Mouse (Mus musculus): ENCODE measurements around the gene Dapk1.
"Not testable (repeated sequence)": the region's sequence is repeated elsewhere in the genome, so short reads cannot be mapped to it uniquely, and the experiment has no call there.

Dapk1 gene

DNA sequence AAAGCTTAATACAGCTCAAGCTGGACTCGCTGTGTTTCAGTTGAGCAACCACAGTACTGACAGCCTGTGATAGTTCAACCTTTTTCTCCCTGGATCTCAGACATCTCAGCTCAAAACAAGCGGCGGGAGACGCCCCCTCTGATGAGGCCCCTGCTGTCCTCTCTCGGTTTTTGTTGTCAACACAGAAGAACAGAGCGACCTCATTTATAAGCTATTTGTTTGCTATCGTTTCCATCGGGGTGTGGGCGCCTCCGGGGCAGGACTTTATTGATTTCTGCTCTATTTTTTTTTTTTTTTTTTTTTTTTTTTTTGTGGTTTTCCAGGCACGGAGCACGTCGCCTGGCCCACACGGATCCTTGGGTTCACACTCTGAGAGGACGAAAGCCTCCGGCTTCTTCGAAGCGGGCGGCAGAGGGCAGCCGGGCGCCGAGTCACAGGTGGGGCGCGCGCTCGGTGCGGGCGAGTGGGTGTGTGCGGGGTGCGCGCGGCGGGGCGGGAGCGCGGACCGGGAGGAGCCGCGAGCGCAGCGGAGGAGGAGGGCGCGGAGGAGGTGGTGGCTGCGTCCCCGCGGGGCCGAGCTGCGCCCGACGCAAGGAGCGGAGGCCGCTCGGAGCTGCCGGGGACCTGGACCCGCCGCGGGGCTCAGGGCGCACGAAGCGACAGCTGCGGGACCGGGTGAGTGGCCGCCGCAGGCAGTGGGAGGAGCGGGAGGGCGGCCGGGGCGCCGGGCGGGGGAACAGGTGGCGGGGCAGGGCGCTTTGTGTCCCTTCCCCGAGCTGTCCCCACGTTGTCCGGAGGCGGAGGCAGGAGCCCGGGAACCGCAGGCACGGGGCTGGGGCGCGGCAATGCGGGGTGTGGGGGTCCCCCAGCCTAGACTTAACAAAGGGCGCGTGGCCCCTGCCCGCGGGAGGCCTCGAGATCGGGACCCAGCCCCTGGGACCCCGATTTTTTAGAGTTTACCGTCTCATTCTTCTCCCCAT, at the start of gene Dapk1:
Dapk1 (plus strand) TSS at position 512 of the 980 bp plus-strand sequence.
- peak; percentile 87 for DNase-seq

DNA sequence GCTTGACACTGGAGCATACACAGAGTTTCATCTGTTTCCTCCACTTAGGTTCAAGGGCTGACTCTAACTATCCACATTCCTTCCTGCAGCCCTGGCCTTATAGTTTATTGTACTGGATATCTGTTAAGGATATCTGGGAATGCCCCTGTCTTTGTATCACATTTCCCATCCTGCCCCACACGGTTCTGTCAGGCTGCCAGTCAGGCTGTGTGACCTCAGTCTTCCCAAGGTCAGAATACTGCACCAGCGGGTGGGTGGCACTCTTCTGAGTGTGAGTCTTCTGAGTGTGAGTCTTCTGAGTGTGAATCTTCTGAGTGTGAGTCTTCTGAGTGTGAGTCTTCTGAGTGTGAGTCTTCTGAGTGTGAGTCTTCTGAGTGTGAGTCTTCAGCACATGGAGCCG, 48.4 kb upstream of the Dapk1 start:
- no peak for DNase-seq

DNA sequence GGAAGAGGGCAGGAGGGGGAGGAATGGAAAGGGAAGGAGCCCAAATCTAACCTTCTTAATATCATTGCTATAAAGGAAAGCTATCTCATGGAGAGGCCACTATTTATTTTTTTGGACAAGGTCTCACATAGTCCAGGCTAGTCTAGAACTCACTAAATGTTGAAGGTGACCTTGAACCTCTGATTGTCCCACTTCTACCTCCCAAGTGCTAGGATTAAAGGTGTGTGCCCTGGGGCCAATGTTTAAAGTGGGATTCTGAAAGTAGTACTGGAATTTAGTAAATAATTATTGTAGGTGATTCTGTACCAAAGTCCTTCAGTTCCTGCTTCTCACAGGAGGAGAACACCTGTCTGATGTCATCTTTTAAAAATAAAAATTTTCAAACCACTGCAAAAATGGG, 45.3 kb upstream of the Dapk1 start:
- DNase-seq, result no peak

- no peak for DNase-seq
These were observed 44.8 kb upstream of the Dapk1 start for GRCm38 (mm10) chr13:60556911-60557310.

DNA sequence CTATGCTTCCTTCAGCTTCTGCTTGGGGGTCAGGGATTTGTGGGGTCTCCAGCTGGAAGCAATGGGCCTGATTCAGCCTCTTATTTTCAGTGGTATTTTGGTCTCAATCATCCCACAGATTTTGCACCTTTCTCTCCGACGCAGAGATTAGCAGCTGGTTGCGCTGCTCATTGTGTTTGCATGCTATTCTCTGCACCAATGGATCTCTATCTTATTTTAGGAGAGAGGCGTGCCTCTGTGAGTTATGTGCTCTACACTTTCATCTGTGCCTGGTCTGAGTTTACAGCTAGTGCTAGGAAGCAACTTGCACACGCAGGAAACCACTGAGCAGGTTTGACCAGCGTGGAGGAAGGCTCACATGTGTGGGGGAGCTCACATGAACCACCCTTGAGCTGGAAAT, 37.4 kb upstream of the Dapk1 start:
- no peak for DNase-seq

DNA sequence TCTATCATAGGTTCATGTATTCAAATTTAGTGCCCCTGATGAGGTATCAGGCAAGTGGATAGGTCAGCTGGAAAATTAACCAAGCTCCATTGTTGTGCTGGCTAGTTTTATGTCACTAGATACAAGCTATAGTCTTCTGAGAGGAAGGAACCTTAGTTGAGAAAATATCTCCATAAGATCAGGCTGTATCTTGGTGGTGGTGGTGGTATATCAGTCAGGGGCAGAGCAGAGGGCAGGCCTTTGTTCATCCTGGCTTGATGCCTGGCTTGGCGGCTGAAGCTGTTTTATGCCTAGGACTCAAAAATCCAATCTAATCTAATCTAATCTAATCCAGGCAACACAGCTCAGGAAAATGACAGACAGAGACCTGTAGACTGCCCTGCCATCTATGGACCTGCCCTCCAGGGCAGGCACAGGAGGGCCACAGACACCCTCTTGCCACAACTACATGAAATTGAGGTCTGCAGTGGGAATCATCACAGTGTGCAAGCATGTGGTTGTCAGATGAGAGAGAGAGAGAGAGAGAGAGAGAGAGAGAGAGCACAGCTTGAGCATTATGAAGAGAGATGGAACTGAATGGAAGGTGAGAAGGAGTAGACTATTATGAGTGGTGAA, 32.7 kb upstream of the Dapk1 start:
- no peak for DNase-seq

- no peak for DNase-seq
These were observed 32.2 kb upstream of the Dapk1 start for GRCm38 (mm10) chr13:60569549-60569941.

GRCm38 (mm10) chr13:60573541-60573940, 28.2 kb upstream of the Dapk1 start:
- DNase-seq, result no peak

- peak; percentile 6 for DNase-seq
These were observed 27.8 kb upstream of the Dapk1 start for GRCm38 (mm10) chr13:60573971-60574370.

DNA sequence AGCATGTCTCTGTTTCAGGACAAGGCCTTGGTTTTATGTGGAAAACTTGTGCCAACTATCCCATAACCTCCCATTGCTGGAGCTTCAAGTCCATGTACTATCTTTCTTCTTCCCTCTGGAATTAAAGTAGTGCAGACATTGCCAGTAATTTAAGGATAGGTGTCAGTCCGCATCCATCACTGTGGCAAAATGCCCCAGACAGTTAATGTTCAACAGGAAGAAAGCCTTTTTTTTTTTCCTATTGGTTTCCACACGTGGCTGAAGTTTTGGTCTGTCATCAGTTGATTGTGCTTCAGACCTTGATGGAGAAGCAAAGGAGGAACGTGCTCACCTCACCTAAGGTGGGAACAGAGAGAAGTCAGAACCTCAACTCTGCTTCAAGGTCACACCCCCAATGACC, 23.2 kb upstream of the Dapk1 start:
- no peak for DNase-seq

- no peak for DNase-seq
These were observed 6.9 kb upstream of the Dapk1 start for GRCm38 (mm10) chr13:60594866-60595265.

GRCm38 (mm10) chr13:60595519-60595918, 6.2 kb upstream of the Dapk1 start:
- no peak for DNase-seq

DNA sequence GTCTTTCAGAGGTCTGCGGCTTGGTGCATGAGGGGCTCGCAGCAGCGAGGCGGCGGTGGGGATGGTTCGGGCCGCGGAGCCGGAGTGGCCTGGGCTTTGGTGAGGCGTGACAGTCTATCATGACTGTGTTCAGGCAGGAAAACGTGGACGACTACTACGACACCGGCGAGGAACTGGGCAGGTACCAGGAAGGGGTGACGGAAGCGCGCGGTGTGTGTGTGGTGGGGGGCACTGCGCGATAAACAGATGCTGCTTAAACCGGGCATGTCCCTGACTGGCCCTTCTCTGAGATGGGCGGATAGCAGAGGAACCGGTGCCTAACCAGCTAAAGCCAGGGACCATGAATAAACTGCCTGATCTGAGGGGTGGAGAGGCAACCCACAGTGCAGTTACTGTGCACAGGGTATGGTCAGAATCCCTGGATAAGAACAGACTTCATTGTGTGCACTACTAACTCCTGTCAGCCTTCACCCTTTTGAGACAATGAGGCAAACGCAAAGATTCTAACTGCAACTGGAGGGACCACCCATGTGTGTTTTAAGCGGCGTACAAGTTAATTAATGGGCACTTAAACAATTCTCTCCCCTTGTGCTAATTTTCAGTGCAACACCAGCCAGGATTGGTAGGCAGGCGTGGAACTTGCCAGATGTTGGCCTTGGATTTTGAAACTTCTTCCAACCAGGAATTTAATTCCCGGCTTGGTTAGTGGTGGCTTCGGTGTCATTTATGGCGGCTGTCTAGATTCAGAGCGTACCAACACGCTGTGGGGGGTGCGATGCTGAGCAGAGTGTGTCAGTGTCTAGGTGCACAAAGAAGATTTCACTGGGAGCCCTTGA, 887 bp downstream of the Dapk1 start:
- peak; percentile 48 for DNase-seq

- DNase-seq, result no peak
These were observed 1.5 kb downstream of the Dapk1 start for GRCm38 (mm10) chr13:60603252-60603562.

GRCm38 (mm10) chr13:60607411-60607810, 5.7 kb downstream of the Dapk1 start:
- DNase-seq, result no peak

GRCm38 (mm10) chr13:60608411-60609046, 6.8 kb downstream of the Dapk1 start:
- no peak for DNase-seq

DNA sequence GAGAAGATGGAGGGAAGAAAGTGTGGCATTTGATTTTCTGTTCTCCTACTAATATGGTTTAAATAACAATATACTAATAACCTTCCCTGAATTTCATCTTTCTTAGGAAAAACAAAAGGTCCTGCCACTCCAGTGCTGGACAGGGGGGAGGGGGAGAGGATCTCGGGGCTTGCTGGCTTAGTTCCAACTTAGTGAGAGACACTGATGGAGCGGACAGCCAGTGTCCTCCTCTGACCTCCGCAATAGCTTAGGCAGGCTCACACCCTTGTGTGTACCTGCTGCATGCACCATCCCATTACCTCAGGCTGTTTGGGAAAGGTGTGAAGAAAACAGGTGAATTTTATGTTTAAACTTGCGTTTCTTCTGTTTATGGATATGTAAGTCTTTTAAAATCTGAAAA, 7.5 kb downstream of the Dapk1 start:
- DNase-seq, result no peak

DNA sequence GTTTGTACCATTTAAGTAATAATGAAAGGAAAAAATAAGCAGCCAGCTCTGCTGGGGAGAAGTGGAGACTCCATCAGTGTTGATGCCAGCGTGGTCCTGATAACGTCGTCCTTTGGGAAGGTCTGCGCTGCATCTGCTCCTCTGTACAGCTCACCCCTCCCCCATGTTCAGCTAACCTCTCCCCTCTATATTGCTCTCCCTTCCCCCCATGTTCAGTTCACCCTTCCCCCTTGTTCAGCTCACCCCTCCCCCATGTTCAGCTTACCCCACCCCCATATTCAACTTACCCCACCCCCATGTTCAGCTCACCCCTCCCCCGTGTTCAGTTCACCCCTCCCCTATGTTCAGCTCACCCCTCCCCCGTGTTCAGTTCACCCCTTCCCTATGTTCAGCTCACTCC, 8.8 kb downstream of the Dapk1 start:
- no peak for DNase-seq

DNA sequence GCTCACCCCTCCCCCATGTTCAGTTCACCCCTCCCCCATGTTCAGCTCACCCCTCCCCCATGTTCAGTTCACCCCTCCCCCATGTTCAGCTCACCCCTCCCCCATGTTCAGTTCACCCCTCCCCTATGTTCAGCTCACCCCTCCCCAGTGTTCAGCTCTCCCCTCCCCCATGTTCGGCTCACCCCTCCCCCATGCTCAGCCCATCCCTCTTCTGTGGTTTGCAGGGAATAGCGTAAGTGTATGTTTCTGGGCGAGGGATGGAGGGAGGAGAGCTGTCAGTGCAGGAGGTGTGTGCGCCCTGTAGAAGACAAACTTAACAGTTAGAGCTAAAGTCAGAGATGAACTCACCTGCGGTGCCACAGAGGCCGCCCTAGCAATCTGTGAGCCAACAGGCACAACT, 9.2 kb downstream of the Dapk1 start:
- not testable (repeated sequence) for DNase-seq

- no peak for DNase-seq
These were observed 10.4 kb downstream of the Dapk1 start for GRCm38 (mm10) chr13:60612160-60612559.

DNA sequence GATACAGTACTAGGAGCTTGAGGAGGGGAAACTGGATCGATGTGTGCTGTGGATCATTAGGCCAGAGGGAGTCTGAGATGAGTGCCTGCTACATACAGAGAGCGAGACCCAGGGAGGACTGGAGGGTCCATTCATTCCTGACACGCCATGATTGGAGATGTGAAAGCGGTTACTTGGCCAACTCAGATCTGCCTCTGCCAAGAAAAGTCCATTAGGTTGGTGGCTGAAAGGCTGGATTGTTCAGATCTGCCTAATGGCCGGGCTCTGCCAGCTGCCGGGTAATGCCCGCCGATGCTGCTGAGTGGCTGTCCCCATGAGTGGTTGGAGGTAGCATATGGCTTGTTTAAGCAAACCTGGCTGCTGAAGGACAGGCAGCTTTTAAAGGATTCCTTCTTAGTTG, 12.4 kb downstream of the Dapk1 start:
- DNase-seq, result no peak

DNA sequence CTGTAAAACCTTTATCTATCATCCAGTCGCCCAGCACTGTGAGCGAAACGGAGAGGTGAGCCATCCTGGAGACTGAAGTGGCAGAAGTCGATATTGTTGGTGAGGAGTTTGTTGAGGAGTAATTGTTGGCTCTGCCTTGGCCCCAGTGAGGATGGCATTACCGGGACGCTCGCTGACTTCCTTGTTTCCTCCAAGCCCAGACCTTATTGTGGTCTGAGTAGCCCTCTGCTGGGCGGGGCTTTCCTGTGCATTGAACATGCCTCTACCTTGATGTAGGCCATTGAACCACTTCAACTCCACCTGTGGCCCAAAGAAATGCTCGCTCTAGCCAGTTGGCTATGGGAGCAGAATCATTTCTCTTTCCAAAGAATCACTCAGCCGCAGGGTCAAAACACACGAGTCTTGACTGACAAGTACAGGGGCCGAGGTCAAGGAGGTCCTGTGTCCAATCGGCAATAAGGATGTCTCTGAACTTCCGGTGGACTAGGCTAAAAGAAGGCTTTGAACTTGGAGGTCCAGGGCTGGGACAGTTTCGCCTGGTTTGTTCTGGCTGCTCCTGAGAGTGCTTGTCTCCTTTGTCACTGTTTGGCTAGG, 13.4 kb downstream of the Dapk1 start:
- DNase-seq, result no peak

- DNase-seq, result no peak
These were observed 14.3 kb downstream of the Dapk1 start for GRCm38 (mm10) chr13:60616036-60616435.

Measured in lung, postnatal 14 days (tissue).